In the genomic region with DNA sequence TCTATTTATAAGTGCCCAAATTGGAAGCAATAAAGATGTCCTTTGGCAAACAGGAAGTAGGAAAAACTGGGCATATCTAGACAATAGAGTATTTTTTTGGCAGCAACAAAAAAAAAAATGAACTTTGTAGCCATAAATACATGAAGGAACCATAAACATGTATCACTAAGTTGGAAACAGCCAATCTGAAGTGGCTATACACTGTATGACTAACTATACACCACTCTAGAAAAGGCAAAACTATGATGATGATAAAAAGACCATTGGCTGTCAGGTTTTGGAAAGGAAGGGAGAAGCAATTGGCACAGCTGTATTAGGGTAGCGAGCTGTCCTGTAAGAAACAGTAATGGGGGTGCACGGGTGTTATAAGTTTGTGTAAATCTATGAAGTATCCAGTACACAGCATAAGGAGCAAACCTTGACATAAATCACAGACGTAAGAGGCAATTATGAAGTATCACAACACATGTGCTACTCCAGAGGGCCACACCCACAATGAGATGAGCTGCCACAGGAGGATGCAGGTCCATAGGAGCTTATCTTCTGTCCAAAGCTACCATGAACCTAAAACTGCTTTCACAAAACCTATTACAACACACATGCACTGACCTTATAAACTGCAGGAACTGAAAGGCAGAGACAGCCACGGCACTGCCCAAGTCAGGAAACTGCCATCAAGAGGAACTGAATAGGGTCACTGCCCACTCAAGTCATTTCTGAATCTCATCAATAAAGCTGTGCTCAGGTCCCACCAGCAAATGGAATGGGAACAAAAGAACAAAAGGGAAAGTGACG, we compare ENCODE assay signal across 25 mouse cellular contexts. TPM values are rescaled to one million over a fixed set of nuclear protein-coding genes. Genes with fewer than 3 reads are reported as not detected.
A peak's percentile ranks its signal among the peaks of the same experiment; 100 is the strongest.
DNase-seq lines count a peak whose midpoint lies in the region; ATAC-seq lines count a peak whose summit lies in the region.
"Had no signal": no experiment of that assay in that cellular context is flagged by ENCODE, and none has a peak within 500 bp of the region (broad histone marks: within the 10 kb centered on the region; RNA-seq: fewer than 3 reads in every experiment).

No protein-coding gene starts in this region.

- no peaks in the 10 kb centered on the region for H3K9me3 ChIP-seq in neural tube, embryonic 11.5 days (ENCODE audit: control insufficient read depth, low read length)
- no peaks in the 10 kb centered on the region for H3K9me3 ChIP-seq in neural tube, embryonic 15.5 days (replicated peaks)
- H3K9me3 ChIP-seq: embryonic facial prominence, embryonic 13.5 days; forebrain, embryonic 15.5 days; heart, embryonic 12.5 days; hindbrain, embryonic 10.5 days had no signal

- ATAC-seq in neural tube, embryonic 11.5 days (ENCODE audit: insufficient read depth, low FRiP score, low TSS enrichment) = no peak
- no peak for ATAC-seq in neural tube, embryonic 15.5 days (ENCODE audit: low FRiP score)
- ATAC-seq: activated CD4-positive, CD25-positive, alpha-beta regulatory T cell, adult 4 months; forebrain, embryonic 15.5 days; Patski had no signal

- DNase-seq in heart, adult 11 months = peak; percentile 57
- no peak for DNase-seq in heart, adult 9 months (ENCODE audit: low spot score in 2 of 2)
- no peak for DNase-seq in neural tube, embryonic 11.5 days (ENCODE audit: low spot score)
- peak; percentile 63 for DNase-seq in large intestine, adult 2 months (ENCODE audit: low read depth, low spot score)
- DNase-seq in retina, embryonic 14.5 days (ENCODE audit: low spot score) = no peak
- DNase-seq in left cerebral cortex, adult 8-10 months (ENCODE audit: low spot score in 2 of 2) = no peak
- DNase-seq: adrenal gland, postnatal 25 days; cerebellum, adult 18-20 months; cerebellum, adult 9-11 months; cerebellum, postnatal 36 days; gastrocnemius, postnatal 36 days; heart, adult 2 months had no signal

- no peak overlapping the region for H3K9ac ChIP-seq in neural tube, embryonic 11.5 days (ENCODE audit: low read length)
- no peak overlapping the region for H3K9ac ChIP-seq in neural tube, embryonic 15.5 days (replicated peaks)
- H3K9ac ChIP-seq: embryonic facial prominence, embryonic 13.5 days; forebrain, embryonic 15.5 days; heart, embryonic 12.5 days; hindbrain, embryonic 14.5 days had no signal

- 0 out of 2 replicates have a peak overlapping the region, but pooled peaks have one; percentile 5 for H3K27ac ChIP-seq in neural tube, embryonic 11.5 days (ENCODE audit: low read depth, low read length)
- no peak overlapping the region for H3K27ac ChIP-seq in neural tube, embryonic 15.5 days (replicated peaks)
- H3K27ac ChIP-seq: embryonic facial prominence, embryonic 13.5 days; forebrain, embryonic 15.5 days; heart, adult 2 months; hindbrain, embryonic 10.5 days; hindbrain, embryonic 14.5 days had no signal

- 66% methylated on average over 5 of the region's 5 CpGs for WGBS in neural tube, embryonic 11.5 days
- WGBS in neural tube, embryonic 15.5 days = 57% methylated on average over 5 of the region's 5 CpGs
- 36% methylated on average over 5 of the region's 5 CpGs for WGBS in large intestine, adult 2 months

- no peaks in the 10 kb centered on the region; the same call in 1 of the 2 replicates for H3K4me1 ChIP-seq in neural tube, embryonic 11.5 days (ENCODE audit: control insufficient read depth, insufficient read depth, low read length)
- H3K4me1 ChIP-seq in neural tube, embryonic 15.5 days = peaks cover 3% of the 10 kb centered on the region; the same call in 1 of the 2 replicates
- H3K4me1 ChIP-seq: embryonic facial prominence, embryonic 13.5 days; heart, embryonic 12.5 days had no signal

- no peak overlapping the region for H3K4me2 ChIP-seq in neural tube, embryonic 11.5 days (ENCODE audit: low read depth)
- H3K4me2 ChIP-seq in neural tube, embryonic 15.5 days = no peak overlapping the region
- H3K4me2 ChIP-seq: embryonic facial prominence, embryonic 13.5 days; forebrain, embryonic 15.5 days; heart, embryonic 12.5 days; hindbrain, embryonic 14.5 days had no signal

- H3K27me3 ChIP-seq in neural tube, embryonic 11.5 days (ENCODE audit: control insufficient read depth, insufficient read depth, low read length) = no peaks in the 10 kb centered on the region
- no peaks in the 10 kb centered on the region for H3K27me3 ChIP-seq in neural tube, embryonic 15.5 days (replicated peaks)
- H3K27me3 ChIP-seq: CH12.LX; embryonic facial prominence, embryonic 13.5 days; forebrain, embryonic 15.5 days; heart, embryonic 12.5 days; Patski had no signal

- H3K36me3 ChIP-seq in neural tube, embryonic 11.5 days (ENCODE audit: control insufficient read depth, insufficient read depth, low read length) = no peaks in the 10 kb centered on the region
- H3K36me3 ChIP-seq in neural tube, embryonic 15.5 days = peaks cover 10% of the 10 kb centered on the region; the same call in 1 of the 2 replicates

- no peak overlapping the region for H3K4me3 ChIP-seq in neural tube, embryonic 11.5 days (ENCODE audit: low read depth, low read length)
- no peak overlapping the region for H3K4me3 ChIP-seq in neural tube, embryonic 15.5 days (replicated peaks)
- H3K4me3 ChIP-seq: embryonic facial prominence, embryonic 13.5 days; forebrain, embryonic 15.5 days; heart, adult 2 months; heart, embryonic 12.5 days; hindbrain, embryonic 10.5 days had no signal

RNA-seq across cellular contexts. Expression of gene Cyp2d26, which starts 13.1 kb away (rescaled TPM):
- not detected in 2 replicates for polyA plus RNA-seq in neural tube, embryonic 11.5 days (2014; fragmentation: Nextera tagmentation; extraction: Ambion mirVana)
- 0.45 TPM in 1 of 2 replicates, not detected in the other for polyA plus RNA-seq in neural tube, embryonic 15.5 days (2015; fragmentation: Nextera tagmentation; extraction: Ambion mirVana)
- 29.9 and 182 TPM in 2 replicates for polyA plus RNA-seq in large intestine, adult 2 months (2012; rRNA removed)
- total RNA-seq in left cerebral cortex, adult 8-10 months (2022) = not detected
- total RNA-seq: adrenal gland, postnatal 25 days; CH12.LX; gastrocnemius, postnatal 36 days; heart, adult 2 months; heart, postnatal 25 days had no signal
- polyA plus RNA-seq: embryonic facial prominence, embryonic 13.5 days; forebrain, embryonic 15.5 days; heart, adult 2 months; heart, embryonic 12.5 days; hindbrain, embryonic 10.5 days; hindbrain, embryonic 14.5 days; Patski had no signal

RNA-seq across cellular contexts. Expression of gene Cyp2d40, which starts 43.2 kb away (rescaled TPM):
- polyA plus RNA-seq in neural tube, embryonic 11.5 days (2014; fragmentation: Nextera tagmentation; extraction: Ambion mirVana) = not detected in 2 replicates
- not detected in 2 replicates for polyA plus RNA-seq in neural tube, embryonic 15.5 days (2015; fragmentation: Nextera tagmentation; extraction: Ambion mirVana)
- 0.09 TPM in 1 of 2 replicates, not detected in the other for polyA plus RNA-seq in large intestine, adult 2 months (2012; rRNA removed)
- total RNA-seq in left cerebral cortex, adult 8-10 months (2022) = not detected
- total RNA-seq: adrenal gland, adult 18-20 months; adrenal gland, postnatal 25 days; CH12.LX; gastrocnemius, adult 8-10 months; gastrocnemius, postnatal 36 days; heart, adult 2 months; heart, postnatal 25 days had no signal
- polyA plus RNA-seq: activated CD4-positive, CD25-positive, alpha-beta regulatory T cell, adult 4 months; embryonic facial prominence, embryonic 13.5 days; forebrain, embryonic 15.5 days; heart, adult 2 months; heart, embryonic 12.5 days; heart, embryonic 16.5 days; hindbrain, embryonic 10.5 days; hindbrain, embryonic 14.5 days; Patski had no signal

Comparison
In these comparisons a context has a peak if more than half of its experiments do, and no peak if none do; other contexts are left out.
1. DNase-seq: peak in heart, adult 11 months (single experiment) and large intestine, adult 2 months (single experiment); none in heart, adult 9 months (0 of 2), neural tube, embryonic 11.5 days (single experiment), retina, embryonic 14.5 days (single experiment) and left cerebral cortex, adult 8-10 months (0 of 2).
2. RNA of gene Cyp2d26, which starts 13.1 kb away (polyA plus RNA-seq): 29.9 to 182 TPM in large intestine, adult 2 months; not detected in neural tube, embryonic 11.5 days and 0.45 TPM in neural tube, embryonic 15.5 days; every median in the first group is over 10 times any median in the second.